Mouse (Mus musculus) hindbrain, embryonic 14.5 days (tissue): ENCODE results near the gene Adgrg6. TPM values are rescaled to one million over a fixed set of nuclear protein-coding genes. Genes with fewer than 3 reads are reported as not detected.

ENCODE experiments used
- ATAC-seq: fragments of 200-750 bp; cut with Nextera tagmentation; 2 replicates; pipeline ENCODE4 v1.8.0; 2017; ENCODE audit warnings: moderate number of reproducible peaks, mild to moderate bottlenecking, moderate TSS enrichment, moderate library complexity; ENCODE audit not compliant: low FRiP score
- DNase-seq: peaks from one replicate; pipeline ENCODE4 v3.0.0-alpha.2; 2015; ENCODE audit warnings: low spot score
- H3K27ac ChIP-seq: fragments of 300-500 bp; sonication (generic); 2 replicates; pipeline ENCODE4 v1.5.1; 2014; ENCODE audit warnings: mild to moderate bottlenecking, moderate library complexity
- H3K27me3 ChIP-seq: fragments of 300-500 bp; sonication (generic); 2 replicates; pipeline ENCODE4 v1.6.1; 2014; ENCODE audit warnings: mild to moderate bottlenecking, low read length, mixed read lengths; ENCODE audit not compliant: control insufficient read depth, insufficient read depth
- H3K36me3 ChIP-seq: fragments of 300-500 bp; sonication (generic); replicated peaks from 2 replicates; pipeline ENCODE4 v1.6.1; 2014; ENCODE audit not compliant: control insufficient read depth, insufficient read depth
- H3K4me1 ChIP-seq: fragments of 300-500 bp; sonication (generic); replicated peaks from 2 replicates; pipeline ENCODE4 v1.6.1; 2014; ENCODE audit warnings: antibody characterized with exemption, low read length, mixed read lengths; ENCODE audit not compliant: control insufficient read depth, insufficient read depth
- H3K4me2 ChIP-seq: fragments of 300-500 bp; sonication (generic); replicated peaks from 2 replicates; pipeline ENCODE4 v1.6.1; 2014; ENCODE audit warnings: mild to moderate bottlenecking, moderate library complexity
- H3K4me3 ChIP-seq: fragments of 300-500 bp; sonication (generic); replicated peaks from 2 replicates; pipeline ENCODE4 v1.5.1; 2014; ENCODE audit warnings: mild to moderate bottlenecking, low read length
- H3K9ac ChIP-seq: fragments of 300-500 bp; sonication (generic); 2 replicates; pipeline ENCODE4 v1.6.1; 2014
- H3K9me3 ChIP-seq: fragments of 300-500 bp; sonication (generic); 2 replicates; pipeline ENCODE4 v1.6.1; 2016; ENCODE audit warnings: low read length; ENCODE audit not compliant: control insufficient read depth
- WGBS: fragments of 180-500 bp; shearing (Covaris S2); extraction: QIAGEN DNeasy Blood & Tissue Kit; methylation state at CpG from one replicate; pipeline ENCODE4 v1.1.7; 2014; 5-methylcytosine and 5-hydroxymethylcytosine counted together
- polyA plus RNA-seq: library from polyadenylated mRNA; unstranded; fragments of >200 nt; fragmentation: Nextera tagmentation; extraction: Ambion mirVana; gene quantifications from 2 replicates; pipeline ENCODE4 v1.2.1, GENCODE M21; 2014

Adgrg6 gene
- polyA plus RNA-seq: 3.3 and 3.4 TPM in 2 replicates

- no peaks in the 10 kb centered on the region for H3K36me3 ChIP-seq
- no peak for DNase-seq
- H3K9me3 ChIP-seq: no peaks in the 10 kb centered on the region
- WGBS: under 1% methylated on average over 78 of the region's 81 CpGs
- H3K4me1 ChIP-seq: 0 out of 2 replicates have a peak, but pooled peaks cover 8% of the 10 kb centered on the region
- H3K9ac ChIP-seq: peak within 1 kb of the TSS; percentile 67
- peak within 1 kb of the TSS; percentile 81 for H3K4me3 ChIP-seq
- peak within 1 kb of the TSS; percentile 100 for H3K4me2 ChIP-seq
- peaks cover 26% of the 10 kb centered on the region for H3K27me3 ChIP-seq
- no peak within 1 kb of the TSS for H3K27ac ChIP-seq
- peak; percentile 78 for ATAC-seq
These were observed at the start of gene Adgrg6 for GRCm38 (mm10) chr10:14544941-14545717. TSS of gene Adgrg6 (minus strand) at chr10:14545659.

- Histone ChIP-seq H3K9me3 (no peaks in the 10 kb centered on the region), H3K4me2 (no peak overlapping the region), H3K4me1 (no peaks in the 10 kb centered on the region), H3K36me3 (no peaks in the 10 kb centered on the region), H3K9ac (no peak overlapping the region), H3K27me3 (no peaks in the 10 kb centered on the region), H3K27ac (no peak overlapping the region), H3K4me3 (no peak overlapping the region)
- DNase-seq (no peak), ATAC-seq (no peak)
- WGBS: 98% methylated on average over 1 of the region's 1 CpGs
These were observed 46.8 kb upstream of the Adgrg6 start for GRCm38 (mm10) chr10:14592215-14592614.

- no peak for ATAC-seq
- 100% methylated on average over 2 of the region's 2 CpGs for WGBS
- H3K4me1 ChIP-seq: no peaks in the 10 kb centered on the region
These were observed 45.4 kb upstream of the Adgrg6 start for GRCm38 (mm10) chr10:14590816-14591215.

GRCm38 (mm10) chr10:14589667-14590066, 44.2 kb upstream of the Adgrg6 start:
- no peak overlapping the region for H3K4me2 ChIP-seq
- DNase-seq (no peak), ATAC-seq (no peak)
- no peak overlapping the region for H3K27ac ChIP-seq
- no peaks in the 10 kb centered on the region for H3K4me1 ChIP-seq
- WGBS: 91% methylated on average over 6 of the region's 6 CpGs
- no peak overlapping the region for H3K4me3 ChIP-seq
- H3K9ac ChIP-seq: no peak overlapping the region
- H3K36me3 ChIP-seq: no peaks in the 10 kb centered on the region
- H3K27me3 ChIP-seq: no peaks in the 10 kb centered on the region
- no peaks in the 10 kb centered on the region for H3K9me3 ChIP-seq

More at GRCm38 (mm10) chr10:14590816-14591215, 45.4 kb upstream of the Adgrg6 start:
- Histone ChIP-seq H3K36me3 (no peaks in the 10 kb centered on the region), H3K9me3 (no peaks in the 10 kb centered on the region), H3K27me3 (no peaks in the 10 kb centered on the region), H3K27ac (no peak overlapping the region), H3K4me2 (no peak overlapping the region), H3K4me3 (no peak overlapping the region), H3K9ac (no peak overlapping the region)
- DNase-seq: no peak

GRCm38 (mm10) chr10:14583496-14583895, 38.0 kb upstream of the Adgrg6 start:
- no peak overlapping the region for H3K4me3 ChIP-seq
- H3K36me3 ChIP-seq: no peaks in the 10 kb centered on the region
- WGBS: 91% methylated on average over 1 of the region's 1 CpGs
- H3K9ac ChIP-seq: no peak overlapping the region
- no peaks in the 10 kb centered on the region for H3K4me1 ChIP-seq
- no peak for DNase-seq
- H3K27ac ChIP-seq: no peak overlapping the region
- H3K27me3 ChIP-seq: no peaks in the 10 kb centered on the region
- H3K9me3 ChIP-seq: no peaks in the 10 kb centered on the region
- no peak overlapping the region for H3K4me2 ChIP-seq
- ATAC-seq: no peak

GRCm38 (mm10) chr10:14574255-14574654, 28.8 kb upstream of the Adgrg6 start:
- no peak for ATAC-seq
- no peak for DNase-seq
- H3K36me3 ChIP-seq: no peaks in the 10 kb centered on the region
- no peaks in the 10 kb centered on the region for H3K27me3 ChIP-seq
- H3K9ac ChIP-seq: no peak overlapping the region
- no peak overlapping the region for H3K4me2 ChIP-seq
- H3K4me3 ChIP-seq: no peak overlapping the region
- no peaks in the 10 kb centered on the region for H3K4me1 ChIP-seq
- no peak overlapping the region for H3K27ac ChIP-seq
- H3K9me3 ChIP-seq: no peaks in the 10 kb centered on the region
- WGBS: 89% methylated on average over 4 of the region's 4 CpGs

GRCm38 (mm10) chr10:14571143-14571542, 25.7 kb upstream of the Adgrg6 start:
- no peak overlapping the region for H3K9ac ChIP-seq

GRCm38 (mm10) chr10:14570616-14571015, 25.2 kb upstream of the Adgrg6 start:
- DNase-seq (no peak), ATAC-seq (no peak)
- WGBS: 14% methylated on average over 2 of the region's 2 CpGs

More at GRCm38 (mm10) chr10:14571143-14571542, 25.7 kb upstream of the Adgrg6 start:
- Histone ChIP-seq H3K4me1 (no peaks in the 10 kb centered on the region), H3K27me3 (no peaks in the 10 kb centered on the region), H3K4me3 (no peak overlapping the region), H3K4me2 (no peak overlapping the region), H3K9me3 (no peaks in the 10 kb centered on the region), H3K27ac (no peak overlapping the region), H3K36me3 (no peaks in the 10 kb centered on the region)
- ATAC-seq (no peak), DNase-seq (no peak)

GRCm38 (mm10) chr10:14546111-14546551, 672 bp upstream of the Adgrg6 start:
- peak overlapping the region; percentile 100 for H3K4me2 ChIP-seq
- H3K4me3 ChIP-seq: peak overlapping the region; percentile 81; the same call in 1 of the 2 replicates
- 24% methylated on average over 7 of the region's 7 CpGs for WGBS
- DNase-seq (no peak), ATAC-seq (peak; percentile 31; the same call in 1 of the 2 replicates)
- no peak overlapping the region for H3K9ac ChIP-seq
- peaks cover 26% of the 10 kb centered on the region for H3K27me3 ChIP-seq
- H3K9me3 ChIP-seq: no peaks in the 10 kb centered on the region
- H3K4me1 ChIP-seq: 0 out of 2 replicates have a peak, but pooled peaks cover 8% of the 10 kb centered on the region
- H3K27ac ChIP-seq: no peak overlapping the region
- H3K36me3 ChIP-seq: no peaks in the 10 kb centered on the region

More at GRCm38 (mm10) chr10:14570616-14571015, 25.2 kb upstream of the Adgrg6 start:
- H3K27me3 ChIP-seq: no peaks in the 10 kb centered on the region
- H3K4me1 ChIP-seq: no peaks in the 10 kb centered on the region
- H3K9me3 ChIP-seq: no peaks in the 10 kb centered on the region
- no peak overlapping the region for H3K9ac ChIP-seq
- H3K36me3 ChIP-seq: no peaks in the 10 kb centered on the region
- H3K4me3 ChIP-seq: no peak overlapping the region
- H3K4me2 ChIP-seq: no peak overlapping the region
- no peak overlapping the region for H3K27ac ChIP-seq
